Mouse (Mus musculus) forebrain, embryonic 14.5 days (tissue): ENCODE results near the gene Cers6. TPM values are rescaled to one million over a fixed set of nuclear protein-coding genes. Genes with fewer than 3 reads are reported as not detected.
A peak's percentile ranks its signal among the peaks of the same experiment; 100 is the strongest.

Source experiments
- ATAC-seq: fragments of 200-750 bp; cut with Nextera tagmentation; 2 replicates; pipeline ENCODE4 v1.8.0; 2017; ENCODE audit warnings: mild to moderate bottlenecking, moderate library complexity
- DNase-seq: peaks from one replicate; pipeline ENCODE4 v3.0.0-alpha.2; 2015; ENCODE audit warnings: low spot score
- H3K27ac ChIP-seq: fragments of 300-500 bp; sonication (generic); 2 replicates; pipeline ENCODE4 v1.5.1; 2014; ENCODE audit warnings: low read depth, mild to moderate bottlenecking, control low read depth, low read length, moderate library complexity
- H3K27me3 ChIP-seq: fragments of 300-500 bp; sonication (generic); replicated peaks from 2 replicates; pipeline ENCODE4 v1.6.1; 2014; ENCODE audit warnings: low read length, control low read depth, mixed read lengths; ENCODE audit not compliant: control insufficient read depth, insufficient read depth
- H3K36me3 ChIP-seq: fragments of 300-500 bp; sonication (generic); 2 replicates; pipeline ENCODE4 v1.6.1; 2014; ENCODE audit warnings: low read length, control low read depth; ENCODE audit not compliant: control insufficient read depth, insufficient read depth
- H3K4me1 ChIP-seq: fragments of 300-500 bp; sonication (generic); 2 replicates; pipeline ENCODE4 v1.6.1; 2014; ENCODE audit warnings: antibody characterized with exemption, low read length, control low read depth; ENCODE audit not compliant: control insufficient read depth, insufficient read depth
- H3K4me2 ChIP-seq: fragments of 300-500 bp; sonication (generic); 2 replicates; pipeline ENCODE4 v1.6.1; 2014; ENCODE audit warnings: mild to moderate bottlenecking, control low read depth, low read length
- H3K4me3 ChIP-seq: fragments of 300-500 bp; sonication (generic); 2 replicates; pipeline ENCODE4 v1.5.1; 2014; ENCODE audit warnings: low read depth, low read length, control low read depth
- H3K9ac ChIP-seq: fragments of 300-500 bp; sonication (generic); 2 replicates; pipeline ENCODE4 v1.6.1; 2014; ENCODE audit warnings: mild to moderate bottlenecking, low read length, control low read depth, moderate library complexity
- H3K9me3 ChIP-seq: fragments of 300-500 bp; sonication (generic); replicated peaks from 2 replicates; pipeline ENCODE4 v1.6.1; 2016; ENCODE audit warnings: low read length, control low read depth, mixed read lengths; ENCODE audit not compliant: control insufficient read depth
- WGBS: fragments of 180-500 bp; shearing (Covaris S2); extraction: QIAGEN DNeasy Blood & Tissue Kit; methylation state at CpG from one replicate; pipeline ENCODE4 v1.1.7; 2014; 5-methylcytosine and 5-hydroxymethylcytosine counted together
- polyA plus RNA-seq: library from polyadenylated mRNA; unstranded; fragments of >200 nt; fragmentation: Nextera tagmentation; extraction: Ambion mirVana; gene quantifications from 2 replicates; pipeline ENCODE4 v1.2.1, GENCODE M21; 2014

The Cers6 gene
- polyA plus RNA-seq, 1 experiment from 2014 or later: 57.3 TPM

DNA sequence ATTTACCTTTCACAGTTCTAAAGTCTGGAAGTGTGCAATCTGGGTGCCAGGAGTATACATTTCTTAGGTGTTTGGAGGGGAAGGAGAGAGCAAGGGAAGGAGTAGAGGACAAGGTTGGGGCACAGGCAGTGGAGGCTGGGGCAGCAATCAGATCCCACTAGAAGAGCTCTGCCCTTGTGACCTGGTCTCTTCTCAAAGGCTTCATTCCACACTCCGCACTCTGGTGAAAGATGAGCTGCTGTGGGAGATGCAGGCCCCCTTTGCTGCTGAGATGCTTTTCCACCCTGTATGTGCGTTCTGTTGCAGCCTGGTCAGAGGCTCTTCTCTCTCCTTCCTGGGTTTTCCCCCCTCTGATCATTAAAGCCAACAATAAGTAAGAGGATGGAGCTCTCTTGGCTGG lies 84.7 kb downstream of the Cers6 start:
- WGBS: 85% methylated on average over 2 of the region's 2 CpGs
- Histone ChIP-seq H3K27me3 (no peaks in the 10 kb centered on the region), H3K4me3 (no peak overlapping the region), H3K4me1 (no peaks in the 10 kb centered on the region), H3K27ac (no peak overlapping the region), H3K4me2 (no peak overlapping the region), H3K9me3 (no peaks in the 10 kb centered on the region), H3K36me3 (peaks cover 9% of the 10 kb centered on the region; the same call in 1 of the 2 replicates), H3K9ac (no peak overlapping the region)
- DNase-seq (no peak), ATAC-seq (no peak)

DNA sequence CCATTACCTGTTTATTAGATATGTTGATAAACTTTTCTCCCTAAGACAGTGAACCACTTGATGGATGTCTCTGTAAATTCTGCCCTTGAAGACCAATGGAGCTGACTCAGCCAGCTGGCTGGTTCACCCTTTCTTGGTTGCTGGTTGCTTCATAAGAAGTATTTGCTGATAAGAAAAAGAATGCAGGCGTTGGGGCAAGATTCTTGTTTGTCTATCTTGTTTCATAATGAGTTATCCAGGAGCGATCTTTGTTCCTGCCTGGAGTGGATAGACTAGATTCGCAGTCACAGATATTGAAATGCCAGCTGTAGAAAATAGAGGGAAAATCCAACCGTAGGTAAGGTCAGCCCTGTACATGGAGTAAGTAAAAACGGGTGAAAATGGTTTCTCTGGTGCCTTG lies 85.6 kb downstream of the Cers6 start:
- no peak overlapping the region for H3K9ac ChIP-seq
- H3K4me2 ChIP-seq: no peak overlapping the region
- peaks cover 9% of the 10 kb centered on the region; the same call in 1 of the 2 replicates for H3K36me3 ChIP-seq
- 92% methylated on average over 5 of the region's 5 CpGs for WGBS
- ATAC-seq (no peak), DNase-seq (no peak)
- no peaks in the 10 kb centered on the region for H3K27me3 ChIP-seq
- no peaks in the 10 kb centered on the region for H3K4me1 ChIP-seq
- no peak overlapping the region for H3K27ac ChIP-seq
- no peaks in the 10 kb centered on the region for H3K9me3 ChIP-seq
- no peak overlapping the region for H3K4me3 ChIP-seq

DNA sequence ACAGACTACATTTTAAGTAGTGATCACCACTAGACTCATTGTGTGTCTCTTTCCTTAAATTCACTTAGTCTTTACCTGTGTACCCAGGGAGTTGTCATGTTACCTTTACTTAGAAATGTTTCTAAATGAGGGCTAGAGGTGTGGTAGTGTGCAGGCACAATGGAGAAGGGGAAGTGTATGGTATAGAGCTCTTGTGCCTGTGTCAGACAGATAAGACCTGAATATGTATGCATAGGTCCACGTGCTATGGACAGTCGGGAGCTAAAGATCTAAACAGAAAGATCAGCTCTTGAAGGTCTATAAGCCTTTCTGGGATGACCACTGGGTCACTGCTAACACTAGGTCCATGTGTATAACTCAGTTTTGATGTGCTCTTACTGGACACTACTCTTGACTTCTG lies 87.9 kb downstream of the Cers6 start:
- H3K4me3 ChIP-seq: no peak overlapping the region
- H3K9me3 ChIP-seq: no peaks in the 10 kb centered on the region
- H3K27me3 ChIP-seq: no peaks in the 10 kb centered on the region
- 95% methylated on average over 2 of the region's 2 CpGs for WGBS
- DNase-seq (no peak), ATAC-seq (no peak)
- no peak overlapping the region for H3K4me2 ChIP-seq
- H3K36me3 ChIP-seq: peaks cover 9% of the 10 kb centered on the region; the same call in 1 of the 2 replicates
- H3K27ac ChIP-seq: no peak overlapping the region
- H3K9ac ChIP-seq: no peak overlapping the region
- no peaks in the 10 kb centered on the region for H3K4me1 ChIP-seq

DNA sequence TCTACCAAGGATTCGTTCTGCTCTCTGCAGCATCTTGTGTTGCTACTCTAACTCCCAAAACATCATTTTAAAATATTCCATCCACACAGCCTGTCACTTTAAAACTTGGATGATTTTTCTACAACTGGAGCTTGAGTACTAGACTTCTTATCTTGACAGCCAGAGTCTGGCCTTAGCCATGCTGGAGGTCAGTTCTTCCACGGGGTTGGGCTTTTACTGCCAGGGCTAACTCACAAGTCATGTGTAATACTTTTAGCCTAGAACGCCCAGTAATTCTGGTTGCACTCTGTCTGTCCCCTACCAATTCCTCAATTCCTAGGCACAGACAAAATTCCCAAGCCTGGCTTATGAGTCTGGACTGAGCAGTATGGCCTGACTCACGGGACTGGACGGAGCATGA lies 88.5 kb downstream of the Cers6 start:
- 92% methylated on average over 5 of the region's 5 CpGs for WGBS
- DNase-seq (no peak), ATAC-seq (no peak)
- no peaks in the 10 kb centered on the region for H3K9me3 ChIP-seq
- H3K4me1 ChIP-seq: no peaks in the 10 kb centered on the region
- H3K4me2 ChIP-seq: no peak overlapping the region
- H3K9ac ChIP-seq: no peak overlapping the region
- no peaks in the 10 kb centered on the region for H3K27me3 ChIP-seq
- H3K27ac ChIP-seq: no peak overlapping the region
- H3K36me3 ChIP-seq: peaks cover 9% of the 10 kb centered on the region; the same call in 1 of the 2 replicates
- H3K4me3 ChIP-seq: no peak overlapping the region

DNA sequence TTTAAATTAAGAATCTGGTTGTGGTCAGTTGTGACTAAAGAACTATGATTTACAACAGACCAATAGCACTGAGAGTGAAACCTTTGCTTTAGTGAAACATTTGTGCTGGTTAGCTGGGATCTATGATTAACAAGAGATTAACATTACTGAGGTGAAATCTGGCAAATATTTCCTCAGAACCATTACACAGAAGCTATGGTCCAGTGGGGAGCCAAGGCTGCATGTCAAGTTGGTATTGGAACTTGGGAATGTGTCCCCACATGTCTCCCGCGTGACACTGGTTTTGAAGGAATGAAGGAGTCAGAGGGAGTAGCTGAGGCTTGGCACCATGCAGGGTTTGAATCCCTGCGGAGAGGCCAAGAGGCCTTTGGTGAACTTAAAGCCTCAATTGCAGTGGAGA lies 90.5 kb downstream of the Cers6 start:
- no peak overlapping the region for H3K9ac ChIP-seq
- H3K27ac ChIP-seq: no peak overlapping the region
- no peak overlapping the region for H3K4me2 ChIP-seq
- H3K4me3 ChIP-seq: no peak overlapping the region
- H3K36me3 ChIP-seq: peaks cover 9% of the 10 kb centered on the region; the same call in 1 of the 2 replicates
- no peaks in the 10 kb centered on the region for H3K4me1 ChIP-seq
- ATAC-seq (no peak), DNase-seq (no peak)
- H3K27me3 ChIP-seq: no peaks in the 10 kb centered on the region
- H3K9me3 ChIP-seq: no peaks in the 10 kb centered on the region
- WGBS: 93% methylated on average over 3 of the region's 3 CpGs

DNA sequence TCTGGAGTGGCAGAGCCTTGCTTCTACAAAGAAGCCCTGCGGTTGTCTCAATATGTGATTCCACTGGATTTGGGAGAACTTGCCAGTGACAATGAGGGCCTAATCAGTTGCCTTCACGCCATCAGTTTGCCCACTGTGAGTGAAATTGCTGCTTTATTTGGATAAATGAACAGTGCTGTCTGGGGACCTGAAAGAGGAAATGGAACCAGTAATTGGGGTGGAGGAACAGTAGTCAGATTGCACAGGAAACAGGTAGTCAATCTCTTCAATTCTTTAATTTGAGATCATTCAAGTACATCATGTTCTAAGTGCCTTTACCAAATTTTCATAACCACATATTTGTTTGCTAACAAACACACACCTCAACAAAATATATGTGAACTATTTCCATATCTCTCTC lies 92.4 kb downstream of the Cers6 start:
- Histone ChIP-seq H3K9ac (no peak overlapping the region), H3K36me3 (peaks cover 2% of the 10 kb centered on the region; the same call in 1 of the 2 replicates), H3K27me3 (no peaks in the 10 kb centered on the region), H3K9me3 (no peaks in the 10 kb centered on the region), H3K27ac (no peak overlapping the region), H3K4me2 (no peak overlapping the region), H3K4me3 (no peak overlapping the region), H3K4me1 (no peaks in the 10 kb centered on the region)
- no peak for DNase-seq
- no peak for ATAC-seq
- 92% methylated on average over 2 of the region's 2 CpGs for WGBS

DNA sequence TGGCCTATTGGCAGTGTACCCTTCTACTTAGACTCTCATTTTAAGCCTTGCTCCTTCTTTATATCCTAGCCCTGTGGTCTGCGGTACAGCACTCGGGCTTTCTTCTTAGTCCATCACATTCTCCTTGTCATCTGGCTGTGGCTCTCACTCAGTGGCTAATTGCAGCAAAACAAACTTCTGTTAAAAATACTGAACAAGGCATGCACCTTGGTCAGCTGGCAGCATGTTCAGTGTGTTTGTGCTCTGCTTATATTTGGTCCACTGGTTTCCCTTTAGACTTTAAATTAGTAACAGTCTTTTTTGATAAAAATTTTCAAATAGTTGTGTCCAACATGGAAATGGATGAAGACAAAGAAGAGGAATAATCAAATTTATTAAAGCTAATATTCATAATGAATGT lies 94.3 kb downstream of the Cers6 start:
- Histone ChIP-seq H3K4me2 (no peak overlapping the region), H3K4me1 (no peaks in the 10 kb centered on the region), H3K4me3 (no peak overlapping the region), H3K27ac (no peak overlapping the region), H3K9ac (no peak overlapping the region), H3K36me3 (no peaks in the 10 kb centered on the region), H3K27me3 (no peaks in the 10 kb centered on the region), H3K9me3 (no peaks in the 10 kb centered on the region)
- DNase-seq (no peak), ATAC-seq (no peak)
- WGBS: 92% methylated on average over 2 of the region's 2 CpGs

DNA sequence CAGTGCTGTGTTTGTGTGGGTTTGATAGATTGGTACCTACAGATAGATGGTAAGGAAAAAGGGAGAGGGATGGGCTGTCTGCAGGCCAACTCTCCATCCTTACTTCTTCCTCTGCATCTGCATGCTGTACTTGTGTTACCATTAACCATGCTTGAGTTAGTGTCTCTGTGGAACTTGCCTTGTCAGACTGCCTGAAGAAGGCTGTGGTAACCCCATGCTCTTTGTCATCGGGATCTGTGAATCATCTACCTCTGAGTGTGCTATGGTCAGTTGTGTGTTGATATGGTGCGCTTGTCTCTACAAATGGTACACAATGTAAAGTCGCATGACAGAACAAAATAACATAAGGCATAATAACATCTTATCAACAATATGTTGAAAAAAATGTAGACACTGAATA lies 94.9 kb downstream of the Cers6 start:
- no peaks in the 10 kb centered on the region for H3K9me3 ChIP-seq
- H3K27ac ChIP-seq: no peak overlapping the region
- no peak overlapping the region for H3K9ac ChIP-seq
- H3K36me3 ChIP-seq: no peaks in the 10 kb centered on the region
- H3K4me1 ChIP-seq: no peaks in the 10 kb centered on the region
- no peaks in the 10 kb centered on the region for H3K27me3 ChIP-seq
- 98% methylated on average over 3 of the region's 3 CpGs for WGBS
- H3K4me2 ChIP-seq: no peak overlapping the region
- no peak overlapping the region for H3K4me3 ChIP-seq
- ATAC-seq (no peak), DNase-seq (no peak)

DNA sequence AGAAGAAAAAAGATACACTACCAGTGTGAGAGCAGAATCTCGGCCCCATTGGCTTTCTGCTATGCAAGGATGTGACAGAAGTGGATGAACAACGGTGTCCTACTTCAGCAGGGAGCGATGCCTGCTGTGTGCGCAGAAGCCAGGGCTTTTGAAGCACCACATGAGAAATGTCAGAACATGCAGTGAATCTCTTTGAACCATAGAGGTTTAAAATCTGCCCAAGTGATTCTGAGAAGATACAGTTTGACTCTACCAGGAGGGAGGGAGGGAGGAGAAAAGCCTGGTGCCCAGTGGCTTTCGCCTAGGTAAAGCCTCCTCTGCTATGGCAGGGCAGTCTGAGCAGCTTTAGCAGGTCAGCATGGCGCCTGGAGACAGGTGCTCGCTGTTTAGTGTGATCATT lies 96.6 kb downstream of the Cers6 start:
- H3K36me3 ChIP-seq: no peaks in the 10 kb centered on the region
- ATAC-seq (0 out of 2 replicates have a peak, but pooled peaks have one; percentile 15), DNase-seq (no peak)
- H3K4me2 ChIP-seq: no peak overlapping the region
- H3K4me1 ChIP-seq: no peaks in the 10 kb centered on the region
- no peak overlapping the region for H3K9ac ChIP-seq
- WGBS: 86% methylated on average over 7 of the region's 7 CpGs
- H3K9me3 ChIP-seq: no peaks in the 10 kb centered on the region
- no peak overlapping the region for H3K27ac ChIP-seq
- no peak overlapping the region for H3K4me3 ChIP-seq
- no peaks in the 10 kb centered on the region for H3K27me3 ChIP-seq
